Mouse (Mus musculus): ENCODE measurements around the gene Lonrf2. TPM values are rescaled to one million over a fixed set of nuclear protein-coding genes. Genes with fewer than 3 reads are reported as not detected.
A peak's percentile ranks its signal among the peaks of the same experiment; 100 is the strongest.

Lonrf2 gene
- polyA plus RNA-seq, 1 experiment from 2014 or later, result 1.2 TPM

- 50% methylated on average over 7 of the region's 7 CpGs for WGBS
- no peak overlapping the region for H3K4me3 ChIP-seq
- peak; percentile 36 for DNase-seq (ENCODE audit: low spot score)
- 0 out of 2 replicates have a peak overlapping the region, but pooled peaks have one; percentile 48 for H3K27ac ChIP-seq (replicated peaks)
- no peaks in the 10 kb centered on the region for H3K9me3 ChIP-seq
- 0 out of 2 replicates have a peak, but pooled peaks cover 11% of the 10 kb centered on the region for H3K27me3 ChIP-seq (replicated peaks; ENCODE audit: low read depth, poor library complexity, severe bottlenecking)
- no peaks in the 10 kb centered on the region for H3K36me3 ChIP-seq (replicated peaks)
- H3K4me1 ChIP-seq, result peaks cover 26% of the 10 kb centered on the region
Measured at GRCm38 (mm10) chr1:38789988-38790602, 46.4 kb downstream of the Lonrf2 start.

- Histone ChIP-seq H3K9me3 (no peaks in the 10 kb centered on the region), H3K27me3 (replicated peaks; ENCODE audit: low read depth, poor library complexity, severe bottlenecking) (0 out of 2 replicates have a peak, but pooled peaks cover 11% of the 10 kb centered on the region), H3K27ac (replicated peaks) (no peak overlapping the region), H3K4me3 (no peak overlapping the region), H3K4me1 (peaks cover 26% of the 10 kb centered on the region), H3K36me3 (replicated peaks) (no peaks in the 10 kb centered on the region)
- WGBS, result 67% methylated on average over 3 of the region's 3 CpGs
- DNase-seq (ENCODE audit: low spot score), result no peak
Measured at GRCm38 (mm10) chr1:38788904-38789303, 47.6 kb downstream of the Lonrf2 start.

GRCm38 (mm10) chr1:38787443-38787842 is 49.1 kb downstream of the Lonrf2 start:
- 8% methylated on average over 5 of the region's 5 CpGs for WGBS
- H3K36me3 ChIP-seq (replicated peaks), result no peaks in the 10 kb centered on the region

GRCm38 (mm10) chr1:38786358-38786757 is 50.2 kb downstream of the Lonrf2 start:
- no peaks in the 10 kb centered on the region for H3K36me3 ChIP-seq (replicated peaks)
- DNase-seq (ENCODE audit: low spot score), result no peak
- H3K9me3 ChIP-seq, result no peaks in the 10 kb centered on the region
- no peak overlapping the region for H3K4me3 ChIP-seq
- peaks cover 25% of the 10 kb centered on the region for H3K4me1 ChIP-seq
- H3K27ac ChIP-seq (replicated peaks), result no peak overlapping the region; the same call in 1 of the 2 replicates
- WGBS, result 63% methylated on average over 7 of the region's 7 CpGs
- H3K27me3 ChIP-seq (replicated peaks; ENCODE audit: low read depth, poor library complexity, severe bottlenecking), result 0 out of 2 replicates have a peak, but pooled peaks cover 11% of the 10 kb centered on the region

More at GRCm38 (mm10) chr1:38787443-38787842, 49.1 kb downstream of the Lonrf2 start:
- no peak overlapping the region for H3K27ac ChIP-seq (replicated peaks)
- DNase-seq (ENCODE audit: low spot score), result peak; percentile 61
- H3K9me3 ChIP-seq, result no peaks in the 10 kb centered on the region
- H3K4me1 ChIP-seq, result peaks cover 26% of the 10 kb centered on the region
- H3K4me3 ChIP-seq, result no peak overlapping the region
- H3K27me3 ChIP-seq (replicated peaks; ENCODE audit: low read depth, poor library complexity, severe bottlenecking), result 0 out of 2 replicates have a peak, but pooled peaks cover 11% of the 10 kb centered on the region

- WGBS, result 98% methylated on average over 1 of the region's 1 CpGs
- no peaks in the 10 kb centered on the region for H3K36me3 ChIP-seq (replicated peaks)
- H3K4me1 ChIP-seq, result no peaks in the 10 kb centered on the region
- no peaks in the 10 kb centered on the region for H3K27me3 ChIP-seq (replicated peaks; ENCODE audit: low read depth, poor library complexity, severe bottlenecking)
- DNase-seq (ENCODE audit: low spot score), result no peak
- no peak overlapping the region for H3K4me3 ChIP-seq
- H3K9me3 ChIP-seq, result no peaks in the 10 kb centered on the region
- H3K27ac ChIP-seq (replicated peaks), result no peak overlapping the region
Measured at GRCm38 (mm10) chr1:38778271-38778670, 58.2 kb downstream of the Lonrf2 start.

GRCm38 (mm10) chr1:38777500-38777899 is 59.0 kb downstream of the Lonrf2 start:
- DNase-seq (ENCODE audit: low spot score), result no peak
- Histone ChIP-seq H3K9me3 (no peaks in the 10 kb centered on the region), H3K36me3 (replicated peaks) (no peaks in the 10 kb centered on the region), H3K27ac (replicated peaks) (no peak overlapping the region), H3K27me3 (replicated peaks; ENCODE audit: low read depth, poor library complexity, severe bottlenecking) (no peaks in the 10 kb centered on the region), H3K4me1 (no peaks in the 10 kb centered on the region), H3K4me3 (no peak overlapping the region)
- 78% methylated on average over 7 of the region's 7 CpGs for whole genome bisulfite sequencing

GRCm38 (mm10) chr1:38775713-38776112 is 60.8 kb downstream of the Lonrf2 start:
- WGBS, result 95% methylated on average over 5 of the region's 5 CpGs

GRCm38 (mm10) chr1:38770676-38771075 is 65.8 kb downstream of the Lonrf2 start:
- H3K27ac ChIP-seq (replicated peaks), result peak overlapping the region; percentile 35; the same call in 1 of the 2 replicates
- no peaks in the 10 kb centered on the region for H3K9me3 ChIP-seq
- DNase-seq (ENCODE audit: low spot score), result no peak
- WGBS, result 75% methylated on average over 3 of the region's 3 CpGs
- H3K36me3 ChIP-seq (replicated peaks), result no peaks in the 10 kb centered on the region
- peaks cover 26% of the 10 kb centered on the region for H3K4me1 ChIP-seq
- H3K27me3 ChIP-seq (replicated peaks; ENCODE audit: low read depth, poor library complexity, severe bottlenecking), result peaks cover 9% of the 10 kb centered on the region
- no peak overlapping the region for H3K4me3 ChIP-seq

More at GRCm38 (mm10) chr1:38775713-38776112, 60.8 kb downstream of the Lonrf2 start:
- no peak for DNase-seq (ENCODE audit: low spot score)
- H3K36me3 ChIP-seq (replicated peaks), result no peaks in the 10 kb centered on the region
- H3K9me3 ChIP-seq, result no peaks in the 10 kb centered on the region
- H3K4me1 ChIP-seq, result no peaks in the 10 kb centered on the region
- H3K27ac ChIP-seq (replicated peaks), result no peak overlapping the region
- H3K4me3 ChIP-seq, result no peak overlapping the region
- no peaks in the 10 kb centered on the region for H3K27me3 ChIP-seq (replicated peaks; ENCODE audit: low read depth, poor library complexity, severe bottlenecking)

- peaks cover 31% of the 10 kb centered on the region for H3K4me1 ChIP-seq
- H3K27ac ChIP-seq (replicated peaks), result no peak overlapping the region; the same call in 1 of the 2 replicates
- DNase-seq (ENCODE audit: low spot score), result peak; percentile 79
- 18% methylated on average over 6 of the region's 6 CpGs for WGBS
- H3K9me3 ChIP-seq, result no peaks in the 10 kb centered on the region
- no peak overlapping the region for H3K4me3 ChIP-seq
- H3K27me3 ChIP-seq (replicated peaks; ENCODE audit: low read depth, poor library complexity, severe bottlenecking), result peaks cover 9% of the 10 kb centered on the region
- H3K36me3 ChIP-seq (replicated peaks), result no peaks in the 10 kb centered on the region
Measured at GRCm38 (mm10) chr1:38769920-38770319, 66.6 kb downstream of the Lonrf2 start.

GRCm38 (mm10) chr1:38767812-38768211 is 68.7 kb downstream of the Lonrf2 start:
- Histone ChIP-seq H3K4me3 (peak overlapping the region; percentile 45), H3K4me1 (peaks cover 52% of the 10 kb centered on the region), H3K9me3 (no peaks in the 10 kb centered on the region), H3K27me3 (replicated peaks; ENCODE audit: low read depth, poor library complexity, severe bottlenecking) (peaks cover 9% of the 10 kb centered on the region), H3K27ac (replicated peaks) (peak overlapping the region; percentile 85), H3K36me3 (replicated peaks) (no peaks in the 10 kb centered on the region)
- peak; percentile 91 for DNase-seq (ENCODE audit: low spot score)
- WGBS, result 9% methylated on average over 11 of the region's 11 CpGs

- Histone ChIP-seq H3K9me3 (no peaks in the 10 kb centered on the region), H3K27me3 (replicated peaks; ENCODE audit: low read depth, poor library complexity, severe bottlenecking) (peaks cover 9% of the 10 kb centered on the region), H3K36me3 (replicated peaks) (no peaks in the 10 kb centered on the region), H3K4me1 (peaks cover 52% of the 10 kb centered on the region), H3K4me3 (peak overlapping the region; percentile 45), H3K27ac (replicated peaks) (peak overlapping the region; percentile 85)
- 21% methylated on average over 18 of the region's 18 CpGs for WGBS
- DNase-seq (ENCODE audit: low spot score), result peak; percentile 93
Measured at GRCm38 (mm10) chr1:38766661-38767572, 69.6 kb downstream of the Lonrf2 start.

GRCm38 (mm10) chr1:38766254-38766653 is 70.3 kb downstream of the Lonrf2 start:
- no peak overlapping the region for H3K4me3 ChIP-seq
- H3K36me3 ChIP-seq (replicated peaks), result no peaks in the 10 kb centered on the region
- H3K9me3 ChIP-seq, result no peaks in the 10 kb centered on the region
- H3K27me3 ChIP-seq (replicated peaks; ENCODE audit: low read depth, poor library complexity, severe bottlenecking), result peaks cover 9% of the 10 kb centered on the region
- peaks cover 52% of the 10 kb centered on the region for H3K4me1 ChIP-seq
- WGBS, result 49% methylated on average over 4 of the region's 4 CpGs
- DNase-seq (ENCODE audit: low spot score), result no peak
- peak overlapping the region; percentile 85 for H3K27ac ChIP-seq (replicated peaks)

Measured in embryonic facial prominence, embryonic 10.5 days (tissue).